Mouse (Mus musculus) liver (tissue): Measurements from ENCODE around the gene Ncoa5.
A peak's percentile ranks its signal among the peaks of the same experiment; 100 is the strongest.

Source experiments
- DNase-seq: peaks from one replicate; pipeline ENCODE4 v3.0.0-alpha.2; 2020; ENCODE audit warnings: mixed read lengths

Gene Ncoa5

DNA sequence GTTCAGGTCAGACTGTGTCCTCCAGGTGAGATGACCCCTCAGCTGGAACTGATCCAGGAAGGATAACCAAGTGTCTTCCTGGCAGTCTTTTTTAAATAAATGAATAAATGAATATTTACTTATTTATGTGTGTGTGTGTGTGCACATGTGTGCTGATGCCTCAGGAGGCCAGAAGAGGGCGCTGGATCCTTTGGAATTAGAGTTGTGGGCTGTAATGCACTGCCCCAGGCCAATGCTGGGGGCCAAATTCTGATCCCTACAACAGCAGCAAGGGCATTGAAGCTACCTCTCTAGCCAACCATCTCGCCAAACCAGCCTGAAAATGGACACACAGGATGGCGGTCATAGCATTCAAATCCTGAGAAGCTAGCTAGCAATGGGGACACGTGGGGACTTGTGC is 78.9 kb downstream of the Ncoa5 start:
- DNase-seq = no peak

DNA sequence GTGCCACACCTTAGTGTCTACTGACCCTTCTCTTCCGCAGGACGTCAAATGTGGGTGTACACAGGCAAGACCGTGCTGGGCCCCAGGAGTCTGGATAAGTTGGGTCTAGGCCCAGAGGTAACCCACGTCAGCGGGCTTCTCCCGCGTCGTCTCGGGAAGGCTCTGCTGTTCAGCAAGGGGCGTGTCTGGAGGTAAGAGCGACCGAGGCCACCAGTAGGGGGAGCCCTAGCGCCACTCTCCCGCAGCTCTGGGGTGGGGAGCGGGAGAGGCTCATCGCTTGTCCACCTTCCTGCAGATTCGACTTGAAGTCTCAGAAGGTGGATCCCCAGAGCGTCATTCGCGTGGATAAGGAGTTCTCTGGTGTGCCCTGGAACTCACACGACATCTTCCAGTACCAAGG is 81.4 kb downstream of the Ncoa5 start:
- peak; percentile 80 for DNase-seq

DNA sequence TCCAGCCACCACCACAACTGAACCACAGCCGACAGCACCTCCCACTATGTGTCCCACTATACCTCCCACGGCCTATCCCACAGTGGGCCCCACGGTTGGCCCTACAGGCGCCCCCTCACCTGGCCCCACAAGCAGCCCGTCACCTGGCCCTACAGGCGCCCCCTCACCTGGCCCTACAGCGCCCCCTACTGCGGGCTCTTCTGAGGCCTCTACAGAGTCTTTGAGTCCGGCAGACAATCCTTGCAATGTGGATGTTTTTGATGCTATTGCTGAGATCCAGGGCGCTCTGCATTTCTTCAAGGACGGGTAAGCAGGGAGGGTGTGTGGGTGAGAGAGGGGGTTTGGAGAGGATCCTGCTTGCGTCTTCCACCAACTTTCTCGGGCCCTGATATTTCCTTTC is 82.2 kb downstream of the Ncoa5 start:
- DNase-seq = peak; percentile 32

GRCm38 (mm10) chr2:164951745-164952144 is 82.9 kb downstream of the Ncoa5 start:
- no peak for DNase-seq

GRCm38 (mm10) chr2:164950501-164950900 is 84.2 kb downstream of the Ncoa5 start:
- no peak for DNase-seq
